Mouse (Mus musculus): Measurements from ENCODE around the gene Gm8247.
"Not testable (repeated sequence)": the region's sequence is repeated elsewhere in the genome, so short reads cannot be mapped to it uniquely, and the experiment has no call there.

Gene Gm8247

GRCm38 (mm10) chr14:44582853-44583252, at the start of gene Gm8247:
Gene Gm8247 (plus strand): TSS chr14:44583153.
- in situ Hi-C loops (cut with MboI, MseI) = loop anchor here (5.0 kb wide), 1 partner anchor 386 kb away; the partner anchor contains the start of gene Gm8212

- in situ Hi-C loops (cut with MboI, MseI) = loop anchor here (10.0 kb wide), 1 partner anchor 87 kb away; no protein-coding TSS in a partner anchor
These were observed 35.0 kb upstream of the Gm8247 start for GRCm38 (mm10) chr14:44547961-44548360.

- in situ Hi-C loops (cut with MboI, MseI) = not testable (repeated sequence)
These were observed 8.8 kb downstream of the Gm8247 start for GRCm38 (mm10) chr14:44591765-44592164.

- in situ Hi-C loops (cut with MboI, MseI) = not testable (repeated sequence)
These were observed 44.8 kb downstream of the Gm8247 start, which contains the start of gene Gm5624 for GRCm38 (mm10) chr14:44627737-44628136. Gene Gm5624 (minus strand): TSS chr14:44627938.

Measured in T-helper 1 cell (primary cell).